27 mouse cellular contexts compared by ENCODE assay signal in the genomic region with DNA sequence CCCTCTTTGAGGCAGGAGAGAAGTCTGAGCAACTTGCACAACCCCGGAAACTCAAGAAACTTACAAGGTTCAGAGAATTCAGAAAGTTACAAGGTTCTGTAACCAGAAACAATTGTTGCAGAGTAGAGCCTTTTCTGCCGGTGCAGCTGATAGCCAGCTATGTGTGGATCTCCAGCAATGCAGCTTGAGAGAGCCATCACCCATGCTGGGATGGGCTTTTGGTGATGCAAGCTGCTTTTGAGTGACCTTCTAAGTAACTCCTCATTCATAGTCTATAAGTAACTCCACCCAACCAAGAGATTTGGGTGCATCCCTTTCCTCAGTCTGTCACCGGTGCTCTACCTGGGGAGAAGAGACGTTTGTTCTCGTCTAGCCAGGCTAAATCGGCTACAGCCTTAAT.
"Had no signal": no experiment of that assay in that cellular context is flagged by ENCODE, and none has a peak within 500 bp of the region (broad histone marks: within the 10 kb centered on the region; RNA-seq: fewer than 3 reads in every experiment).

No protein-coding gene starts in this region.

- ATAC-seq: hindbrain, embryonic 16.5 days; inflammation-experienced regulatory T-cells, adult 6 months; intestine, embryonic 15.5 days; intestine, postnatal 0 days had no signal

- H3K4me1 ChIP-seq: hindbrain, embryonic 12.5 days; intestine, embryonic 15.5 days; limb, embryonic 10.5 days; limb, embryonic 12.5 days; liver, embryonic 13.5 days had no signal

- H3K4me2 ChIP-seq: heart, embryonic 12.5 days; hindbrain, embryonic 12.5 days; hindbrain, embryonic 14.5 days; intestine, embryonic 15.5 days; limb, embryonic 12.5 days; liver, embryonic 11.5 days; liver, embryonic 13.5 days had no signal

- H3K9ac ChIP-seq: heart, embryonic 12.5 days; hindbrain, embryonic 12.5 days; hindbrain, embryonic 14.5 days; intestine, embryonic 15.5 days; limb, embryonic 12.5 days; liver, embryonic 13.5 days had no signal

- H3K27me3 ChIP-seq: heart, embryonic 12.5 days; hindbrain, embryonic 12.5 days; intestine, embryonic 15.5 days; limb, embryonic 12.5 days; liver, embryonic 13.5 days had no signal

- H3K27ac ChIP-seq: gastrocnemius, adult 2 months; heart, embryonic 10.5 days; hindbrain, embryonic 10.5 days; hindbrain, embryonic 12.5 days; hindbrain, embryonic 14.5 days; intestine, embryonic 15.5 days; layer of hippocampus, adult 2 months; left cerebral cortex, adult 2 months; limb, embryonic 10.5 days; limb, embryonic 12.5 days; liver, embryonic 13.5 days had no signal

- H3K9me3 ChIP-seq: heart, embryonic 10.5 days; heart, embryonic 12.5 days; hindbrain, embryonic 10.5 days; hindbrain, embryonic 12.5 days; intestine, embryonic 15.5 days; limb, embryonic 10.5 days; limb, embryonic 12.5 days; liver, embryonic 13.5 days had no signal

- H3K4me3 ChIP-seq: gastrocnemius, adult 2 months; heart, embryonic 10.5 days; heart, embryonic 12.5 days; hindbrain, embryonic 10.5 days; hindbrain, embryonic 12.5 days; intestine, embryonic 15.5 days; layer of hippocampus, adult 2 months; left cerebral cortex, adult 2 months; limb, embryonic 10.5 days; limb, embryonic 12.5 days; liver, embryonic 13.5 days had no signal

- DNase-seq: gastrocnemius, adult 2 months; gastrocnemius, postnatal 10 days; gastrocnemius, postnatal 25 days; heart, adult 18-20 months; heart, postnatal 10 days; heart, postnatal 4 days; kidney, adult 18-20 months; kidney, adult 8-10 months; kidney, postnatal 10 days; kidney, postnatal 25 days; kidney, postnatal 4 days; liver; liver, embryonic 13.5 days had no signal

- H3K36me3 ChIP-seq: heart, embryonic 12.5 days; hindbrain, embryonic 12.5 days; intestine, embryonic 15.5 days had no signal
